Comparison of ENCODE assay signal across 10 mouse cellular contexts in genomic region chr14:118233786-118234540, GRCm38 (mm10). TPM values are rescaled to one million over a fixed set of nuclear protein-coding genes. Genes with fewer than 3 reads are reported as not detected.
A peak's percentile ranks its signal among the peaks of the same experiment; 100 is the strongest.
DNase-seq lines count a peak whose midpoint lies in the region; ATAC-seq and TF ChIP-seq lines count a peak whose summit lies in the region.
"Had no signal": no experiment of that assay in that cellular context is flagged by ENCODE, and none has a peak within 500 bp of the region (broad histone marks: within the 10 kb centered on the region; RNA-seq: fewer than 3 reads in every experiment).

No protein-coding gene starts in this region.

- H3K4me1 ChIP-seq in E14TG2a.4 (replicated peaks; ENCODE audit: low read depth, low read length), result peaks cover 58% of the 10 kb centered on the region
- peaks cover 9% of the 10 kb centered on the region; the same call in 1 of the 2 replicates for H3K4me1 ChIP-seq in forebrain, postnatal 0 days (ENCODE audit: insufficient read depth)
- peaks cover 45% of the 10 kb centered on the region for H3K4me1 ChIP-seq in limb, embryonic 15.5 days

- H3K27me3 ChIP-seq in E14TG2a.4 (ENCODE audit: insufficient read depth, low read length), result peaks cover 79% of the 10 kb centered on the region
- peaks cover 15% of the 10 kb centered on the region; the same call in 1 of the 2 replicates for H3K27me3 ChIP-seq in forebrain, postnatal 0 days (ENCODE audit: insufficient read depth, low read length)
- peaks cover 87% of the 10 kb centered on the region for H3K27me3 ChIP-seq in limb, embryonic 15.5 days

- no peaks in the 10 kb centered on the region for H3K9me3 ChIP-seq in E14TG2a.4 (ENCODE audit: low read length)
- no peaks in the 10 kb centered on the region for H3K9me3 ChIP-seq in forebrain, postnatal 0 days (ENCODE audit: low read length)
- no peaks in the 10 kb centered on the region for H3K9me3 ChIP-seq in limb, embryonic 15.5 days
- H3K9me3 ChIP-seq: liver, embryonic 12.5 days had no signal

- 5% methylated on average over 26 of the region's 26 CpGs for WGBS in forebrain, postnatal 0 days
- 8% methylated on average over 26 of the region's 26 CpGs for whole genome bisulfite sequencing in limb, embryonic 15.5 days

- peak overlapping the region; percentile 89; the same call in 1 of the 2 replicates for H3K4me2 ChIP-seq in forebrain, postnatal 0 days (ENCODE audit: low read depth)
- H3K4me2 ChIP-seq in limb, embryonic 15.5 days, result peak overlapping the region; percentile 96; the same call in 1 of the 2 replicates

- peak overlapping the region; percentile 83 for H3K4me3 ChIP-seq in E14TG2a.4 (replicated peaks; ENCODE audit: low read length)
- H3K4me3 ChIP-seq in forebrain, postnatal 0 days (ENCODE audit: low read depth, low read length), result peak overlapping the region; percentile 48
- H3K4me3 ChIP-seq in limb, embryonic 15.5 days, result peak overlapping the region; percentile 54

- peak; percentile 18 to 20 for DNase-seq in B cell, adult 2 months
- DNase-seq in forebrain, postnatal 0 days, result peak; percentile 43
- no peak for DNase-seq in thymus, postnatal 25 days
- DNase-seq in cerebellum, postnatal 36 days, result no peak
- DNase-seq in left cerebral cortex, adult 9 months (ENCODE audit: low spot score in 2 of 2), result no peak
- DNase-seq: right cerebral cortex, postnatal 25 days had no signal

- 0 out of 2 replicates have a peak, but pooled peaks cover 4% of the 10 kb centered on the region for H3K36me3 ChIP-seq in E14TG2a.4 (ENCODE audit: insufficient read depth, low read length)
- H3K36me3 ChIP-seq in forebrain, postnatal 0 days (ENCODE audit: insufficient read depth), result no peaks in the 10 kb centered on the region
- H3K36me3 ChIP-seq in limb, embryonic 15.5 days, result no peaks in the 10 kb centered on the region
- H3K36me3 ChIP-seq: liver, embryonic 12.5 days had no signal

- no peak for TF ChIP-seq CTCF in E14TG2a.4 (conservative IDR thresholded peaks at IDR 0.05; ENCODE audit: low read length)
- no peak for TF ChIP-seq CTCF in forebrain, postnatal 0 days (IDR thresholded peaks at IDR 0.05; ENCODE audit: low read depth)

- H3K27ac ChIP-seq in forebrain, postnatal 0 days (ENCODE audit: low read depth, low read length), result no peak overlapping the region
- H3K27ac ChIP-seq in limb, embryonic 15.5 days, result no peak overlapping the region
- H3K27ac ChIP-seq: liver, embryonic 12.5 days had no signal

- H3K9ac ChIP-seq in forebrain, postnatal 0 days, result peak overlapping the region; percentile 48
- H3K9ac ChIP-seq in limb, embryonic 15.5 days, result no peak overlapping the region
- H3K9ac ChIP-seq: liver, embryonic 12.5 days had no signal

- no peak for ATAC-seq in forebrain, postnatal 0 days
- ATAC-seq in limb, embryonic 15.5 days (ENCODE audit: insufficient number of reproducible peaks, low FRiP score, low TSS enrichment, low read depth), result no peak
- ATAC-seq in megakaryocyte progenitor cell, adult 5-6 weeks (replicated peaks; ENCODE audit: poor library complexity), result no peak
- ATAC-seq: liver, embryonic 12.5 days had no signal

RNA-seq across cellular contexts. Expression of gene Sox21, which starts 2.9 kb away (rescaled TPM):
- total RNA-seq in forebrain, postnatal 0 days (2014; rRNA removed), result 9.3 and 14.2 TPM in 2 replicates
- 3.3 and 4.3 TPM in 2 replicates for polyA plus RNA-seq in forebrain, postnatal 0 days (2015; fragmentation: Nextera tagmentation; extraction: Ambion mirVana)
- polyA plus RNA-seq in limb, embryonic 15.5 days (2015; fragmentation: Nextera tagmentation; extraction: Ambion mirVana), result 0.32 and 0.56 TPM in 2 replicates
- total RNA-seq in megakaryocyte progenitor cell, adult 5-6 weeks (2015), result not detected in 2 replicates
- total RNA-seq in megakaryocyte progenitor cell, adult 5-6 weeks (2017), result not detected in 2 replicates

RNA-seq across cellular contexts. Expression of gene Gm9376, which starts 32.8 kb away (rescaled TPM):
- total RNA-seq in forebrain, postnatal 0 days (2014; rRNA removed), result not detected in 2 replicates
- not detected in 2 replicates for polyA plus RNA-seq in forebrain, postnatal 0 days (2015; fragmentation: Nextera tagmentation; extraction: Ambion mirVana)
- polyA plus RNA-seq in limb, embryonic 15.5 days (2015; fragmentation: Nextera tagmentation; extraction: Ambion mirVana), result not detected in 2 replicates
- total RNA-seq in megakaryocyte progenitor cell, adult 5-6 weeks (2015), result not detected in 2 replicates
- total RNA-seq in megakaryocyte progenitor cell, adult 5-6 weeks (2017), result not detected in 2 replicates
- polyA plus RNA-seq: liver, embryonic 12.5 days had no signal

Comparison
In these comparisons a context has a peak if more than half of its experiments do, and no peak if none do; other contexts are left out.
1. DNase-seq: peak in B cell, adult 2 months (2 of 2) and forebrain, postnatal 0 days (single experiment); none in thymus, postnatal 25 days (single experiment), cerebellum, postnatal 36 days (0 of 2) and left cerebral cortex, adult 9 months (0 of 2).
2. RNA of gene Sox21, which starts 2.9 kb away (total RNA-seq): 9.3 to 14.2 TPM in forebrain, postnatal 0 days; not detected in megakaryocyte progenitor cell, adult 5-6 weeks; every median in the first group is over 10 times any median in the second.
3. Peak in every context shown above with its lines, with median percentiles within 50 percentile points of each other: H3K4me3 ChIP-seq.